ENCODE assay signal across 7 mouse cellular contexts in the genomic region with DNA sequence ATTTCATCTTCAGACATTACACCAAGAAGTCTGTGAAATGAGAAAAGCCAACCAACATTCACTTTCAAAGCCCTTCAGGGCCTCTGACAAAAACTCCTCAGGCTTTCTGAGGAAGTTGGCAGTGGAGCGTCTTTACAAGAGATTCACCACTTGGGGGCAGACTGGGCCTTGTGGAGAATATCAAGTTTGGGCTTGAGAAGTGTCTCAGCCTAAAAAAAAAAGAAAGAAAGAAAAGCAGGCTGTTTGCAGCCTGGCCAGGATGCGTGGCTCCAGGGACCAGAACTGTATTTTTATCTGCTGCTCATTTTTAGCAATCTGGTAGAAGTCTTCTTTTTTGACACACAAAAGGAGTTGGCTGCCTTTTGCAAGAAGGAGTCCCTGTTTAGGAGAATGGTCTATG.
DNase-seq lines count a peak whose midpoint lies in the region; TF ChIP-seq lines count a peak whose summit lies in the region.

No protein-coding gene starts in this region.

- peak; percentile 63 for DNase-seq in 3T3-L1 (ENCODE audit: low read depth, low spot score)
- peak; percentile 27 to 40 for DNase-seq in B cell, adult 2 months
- DNase-seq in cerebellum, adult 2 months = peak; percentile 59 to 66
- peak; percentile 64 to 78 for DNase-seq in frontal cortex, postnatal 14 days (ENCODE audit: low spot score in 2 of 2)
- peak; percentile 67 for DNase-seq in kidney, postnatal 14 days
- peak; percentile 10 for DNase-seq in lung, adult 2 months
- DNase-seq in right cerebral cortex, postnatal 14 days = peak; percentile 83

- H3K27me3 ChIP-seq in cerebellum, adult 2 months (ENCODE audit: control insufficient read depth, insufficient read depth, low read length) = no peaks in the 10 kb centered on the region

- H3K27ac ChIP-seq in cerebellum, adult 2 months (ENCODE audit: insufficient read depth, low read length) = no peak overlapping the region

- TF ChIP-seq CTCF in cerebellum, adult 2 months (IDR thresholded peaks at IDR 0.05; ENCODE audit: borderline replicate concordance, insufficient read depth, low read depth, low read length) = peak; percentile 60
- TF ChIP-seq CTCF in lung, adult 2 months (IDR thresholded peaks at IDR 0.05; ENCODE audit: insufficient read depth, low read length) = no peak

- H3K4me3 ChIP-seq in cerebellum, adult 2 months (replicated peaks; ENCODE audit: insufficient read depth, low read depth, low read length) = no peak overlapping the region
- no peak overlapping the region for H3K4me3 ChIP-seq in lung, adult 2 months (replicated peaks; ENCODE audit: extremely low read depth, low read depth, low read length)

- 4% methylated on average over 2 of the region's 2 CpGs for WGBS in cerebellum, adult 2 months
- 2% methylated on average over 2 of the region's 2 CpGs for WGBS in lung, adult 2 months

- peaks cover 5% of the 10 kb centered on the region for H3K4me1 ChIP-seq in cerebellum, adult 2 months (ENCODE audit: control insufficient read depth, insufficient read depth, low read length)
- H3K4me1 ChIP-seq in lung, adult 2 months (ENCODE audit: control insufficient read depth, insufficient read depth, low read length) = no peaks in the 10 kb centered on the region

- TF ChIP-seq POLR2A in cerebellum, adult 2 months (IDR thresholded peaks at IDR 0.05; ENCODE audit: borderline replicate concordance, insufficient read depth, low read length) = no peak
- TF ChIP-seq POLR2A in lung, adult 2 months (IDR thresholded peaks at IDR 0.05; ENCODE audit: borderline replicate concordance, extremely low read depth, low read depth, low read length) = no peak

Comparison
In these comparisons a context has a peak if more than half of its experiments do, and no peak if none do; other contexts are left out.
1. DNase-seq: peak in every context shown above with its lines; median percentile 83 in right cerebral cortex, postnatal 14 days; 71 in frontal cortex, postnatal 14 days; 67 in kidney, postnatal 14 days; 63 in 3T3-L1; 62 in cerebellum, adult 2 months; 34 in B cell, adult 2 months; 10 in lung, adult 2 months.